8 mouse cellular contexts compared by ENCODE assay signal in genomic region chr14:108912876-108913490, GRCm38 (mm10). TPM values are rescaled to one million over a fixed set of nuclear protein-coding genes. Genes with fewer than 3 reads are reported as not detected.
DNase-seq lines count a peak whose midpoint lies in the region; ATAC-seq and TF ChIP-seq lines count a peak whose summit lies in the region.

No protein-coding gene starts in this region.

- WGBS in kidney, embryonic 16.5 days = under 1% methylated on average over 21 of the region's 21 CpGs
- under 1% methylated on average over 21 of the region's 21 CpGs for WGBS in hindbrain, postnatal 0 days
- under 1% methylated on average over 21 of the region's 21 CpGs for WGBS in midbrain, postnatal 0 days

- H3K4me2 ChIP-seq in kidney, embryonic 16.5 days (replicated peaks; ENCODE audit: low read depth, low read length) = peak overlapping the region; percentile 68
- H3K4me2 ChIP-seq in hindbrain, postnatal 0 days (ENCODE audit: low read depth, low read length) = peak overlapping the region; percentile 87
- peak overlapping the region; percentile 68 for H3K4me2 ChIP-seq in midbrain, postnatal 0 days (ENCODE audit: low read depth, low read length, poor library complexity, severe bottlenecking)

- DNase-seq in kidney, postnatal 36 days = no peak
- DNase-seq in embryo, embryonic 9.5 days (ENCODE audit: extremely low spot score) = peak; percentile 27
- peak; percentile 45 for DNase-seq in hindbrain, postnatal 0 days (ENCODE audit: low spot score)
- DNase-seq in midbrain, postnatal 0 days (ENCODE audit: low spot score) = peak; percentile 32
- no peak for DNase-seq in thymus, postnatal 36 days
- no peak for DNase-seq in yolk sac, embryonic 10.5 days (ENCODE audit: low spot score)
- DNase-seq in ovary, postnatal 10 days (ENCODE audit: low spot score) = no peak

- H3K4me1 ChIP-seq in kidney, embryonic 16.5 days (ENCODE audit: insufficient read depth, low read length) = peaks cover 30% of the 10 kb centered on the region
- 0 out of 2 replicates have a peak, but pooled peaks cover 3% of the 10 kb centered on the region for H3K4me1 ChIP-seq in hindbrain, postnatal 0 days (ENCODE audit: insufficient read depth, low read length)
- H3K4me1 ChIP-seq in midbrain, postnatal 0 days (ENCODE audit: insufficient read depth, low read length) = no peaks in the 10 kb centered on the region

- H3K9ac ChIP-seq in kidney, embryonic 16.5 days (replicated peaks; ENCODE audit: low read length) = no peak overlapping the region
- H3K9ac ChIP-seq in hindbrain, postnatal 0 days (replicated peaks; ENCODE audit: low read length) = peak overlapping the region; percentile 79
- peak overlapping the region; percentile 81 for H3K9ac ChIP-seq in midbrain, postnatal 0 days (replicated peaks; ENCODE audit: low read length, poor library complexity, severe bottlenecking)

- H3K9me3 ChIP-seq in kidney, embryonic 16.5 days (ENCODE audit: low read length) = no peaks in the 10 kb centered on the region
- no peaks in the 10 kb centered on the region for H3K9me3 ChIP-seq in hindbrain, postnatal 0 days (ENCODE audit: low read length)
- H3K9me3 ChIP-seq in midbrain, postnatal 0 days (ENCODE audit: low read length) = no peaks in the 10 kb centered on the region

- peak overlapping the region; percentile 44 for H3K4me3 ChIP-seq in kidney, embryonic 16.5 days (ENCODE audit: low read length)
- peak overlapping the region; percentile 67 for H3K4me3 ChIP-seq in hindbrain, postnatal 0 days (ENCODE audit: low read length)
- H3K4me3 ChIP-seq in midbrain, postnatal 0 days (ENCODE audit: low read depth, low read length) = peak overlapping the region; percentile 72

- no peak for ATAC-seq in kidney, embryonic 16.5 days (ENCODE audit: low FRiP score, low TSS enrichment)
- no peak for ATAC-seq in hindbrain, postnatal 0 days
- no peak for ATAC-seq in midbrain, postnatal 0 days (ENCODE audit: low FRiP score)

- peaks cover 36% of the 10 kb centered on the region for H3K27me3 ChIP-seq in kidney, embryonic 16.5 days (ENCODE audit: insufficient read depth, low read length)
- no peaks in the 10 kb centered on the region for H3K27me3 ChIP-seq in hindbrain, postnatal 0 days (ENCODE audit: insufficient read depth, low read length)
- no peaks in the 10 kb centered on the region for H3K27me3 ChIP-seq in midbrain, postnatal 0 days (ENCODE audit: insufficient read depth, low read length)

- TF ChIP-seq CTCF in hindbrain, postnatal 0 days (IDR thresholded peaks at IDR 0.05; ENCODE audit: low read depth) = no peak
- TF ChIP-seq CTCF in midbrain, postnatal 0 days (IDR thresholded peaks at IDR 0.05) = no peak

- no peaks in the 10 kb centered on the region for H3K36me3 ChIP-seq in kidney, embryonic 16.5 days (ENCODE audit: insufficient read depth, low read length)
- H3K36me3 ChIP-seq in hindbrain, postnatal 0 days (ENCODE audit: insufficient read depth, low read length) = no peaks in the 10 kb centered on the region
- H3K36me3 ChIP-seq in midbrain, postnatal 0 days (ENCODE audit: insufficient read depth, low read length) = no peaks in the 10 kb centered on the region

- no peak overlapping the region for H3K27ac ChIP-seq in kidney, embryonic 16.5 days (ENCODE audit: low read length)
- peak overlapping the region; percentile 87 for H3K27ac ChIP-seq in hindbrain, postnatal 0 days
- peak overlapping the region; percentile 90 for H3K27ac ChIP-seq in midbrain, postnatal 0 days (ENCODE audit: low read depth, low read length)

RNA-seq across cellular contexts. Expression of gene Slitrk1, which starts 1.0 kb away (rescaled TPM):
- polyA plus RNA-seq in kidney, embryonic 16.5 days (2015; fragmentation: Nextera tagmentation; extraction: Ambion mirVana) = 0.79 and 0.94 TPM in 2 replicates
- total RNA-seq in hindbrain, postnatal 0 days (2014; rRNA removed) = 33.1 and 38.3 TPM in 2 replicates
- polyA plus RNA-seq in hindbrain, postnatal 0 days (2015; fragmentation: Nextera tagmentation; extraction: Ambion mirVana) = 21.4 and 23.3 TPM in 2 replicates
- 41.8 and 45.9 TPM in 2 replicates for total RNA-seq in midbrain, postnatal 0 days (2014; rRNA removed)
- polyA plus RNA-seq in midbrain, postnatal 0 days (2015; fragmentation: Nextera tagmentation; extraction: Ambion mirVana) = 27.1 and 27.2 TPM in 2 replicates

Comparison
In these comparisons a context has a peak if more than half of its experiments do, and no peak if none do; other contexts are left out.
1. DNase-seq: peak in embryo, embryonic 9.5 days (single experiment), hindbrain, postnatal 0 days (single experiment) and midbrain, postnatal 0 days (single experiment); none in kidney, postnatal 36 days (0 of 2), thymus, postnatal 36 days (0 of 2), yolk sac, embryonic 10.5 days (single experiment) and ovary, postnatal 10 days (single experiment).
2. RNA of gene Slitrk1, which starts 1.0 kb away (polyA plus RNA-seq): 27.1 to 27.2 TPM in midbrain, postnatal 0 days and 21.4 to 23.3 TPM in hindbrain, postnatal 0 days; 0.79 to 0.94 TPM in kidney, embryonic 16.5 days; every median in the first group is over 10 times any median in the second.
3. Peak in every context shown above with its lines, with median percentiles within 50 percentile points of each other: H3K4me2 ChIP-seq and H3K4me3 ChIP-seq.